Mouse (Mus musculus) right cerebral cortex, adult 2 months (tissue): ENCODE results near the gene Mtmr3.
A peak's percentile ranks its signal among the peaks of the same experiment; 100 is the strongest.
"Not testable (repeated sequence)": the region's sequence is repeated elsewhere in the genome, so short reads cannot be mapped to it uniquely, and the experiment has no call there.

Source experiments
- DNase-seq, 2 experiments: peaks; one replicate each; pipeline ENCODE4 v3.0.0; 2021 to 2022; ENCODE audit warnings: low spot score in 2 of 2

The Mtmr3 gene

DNA sequence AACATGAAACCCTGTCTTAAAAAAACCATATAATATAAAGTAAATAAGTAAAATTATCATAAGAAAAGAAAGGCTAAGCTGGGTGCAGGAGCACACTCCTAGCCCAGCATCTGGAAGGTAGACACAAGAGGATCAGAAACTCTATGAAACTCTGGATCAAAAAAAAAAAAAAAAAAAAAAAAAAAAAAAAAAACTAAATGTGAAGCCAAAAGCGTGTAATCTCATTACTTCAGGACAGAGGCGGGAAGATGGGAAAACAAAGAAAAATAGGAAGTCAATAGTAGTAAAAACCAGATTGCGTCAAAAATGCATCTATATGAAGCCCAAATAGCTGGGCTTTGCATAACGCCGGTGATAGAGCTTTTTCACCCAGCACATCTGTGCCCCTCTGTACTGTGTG, 7.2 kb upstream of the Mtmr3 start:
- no peak for DNase-seq

DNA sequence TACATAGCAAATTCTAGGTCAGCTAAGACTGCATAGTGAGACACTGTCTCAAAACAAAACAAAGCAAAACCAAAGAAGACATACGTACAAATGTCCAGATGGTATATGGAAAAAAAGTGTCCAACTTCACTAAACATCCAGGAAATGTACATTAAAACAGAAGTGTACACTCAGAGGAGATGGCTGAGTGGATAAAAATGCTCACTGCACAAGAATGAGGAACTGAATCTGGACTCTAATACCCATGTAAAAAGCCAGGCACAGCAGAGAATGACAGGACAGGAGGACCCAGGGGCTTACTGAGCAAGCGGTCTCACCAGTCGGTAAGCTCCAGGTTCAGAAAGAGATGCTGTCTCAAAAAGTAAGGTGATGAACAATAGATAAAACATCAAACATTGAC, 5.3 kb upstream of the Mtmr3 start:
- no peak for DNase-seq

GRCm38 (mm10) chr11:4598411-4598810, 3.7 kb upstream of the Mtmr3 start:
- DNase-seq, result no peak

DNA sequence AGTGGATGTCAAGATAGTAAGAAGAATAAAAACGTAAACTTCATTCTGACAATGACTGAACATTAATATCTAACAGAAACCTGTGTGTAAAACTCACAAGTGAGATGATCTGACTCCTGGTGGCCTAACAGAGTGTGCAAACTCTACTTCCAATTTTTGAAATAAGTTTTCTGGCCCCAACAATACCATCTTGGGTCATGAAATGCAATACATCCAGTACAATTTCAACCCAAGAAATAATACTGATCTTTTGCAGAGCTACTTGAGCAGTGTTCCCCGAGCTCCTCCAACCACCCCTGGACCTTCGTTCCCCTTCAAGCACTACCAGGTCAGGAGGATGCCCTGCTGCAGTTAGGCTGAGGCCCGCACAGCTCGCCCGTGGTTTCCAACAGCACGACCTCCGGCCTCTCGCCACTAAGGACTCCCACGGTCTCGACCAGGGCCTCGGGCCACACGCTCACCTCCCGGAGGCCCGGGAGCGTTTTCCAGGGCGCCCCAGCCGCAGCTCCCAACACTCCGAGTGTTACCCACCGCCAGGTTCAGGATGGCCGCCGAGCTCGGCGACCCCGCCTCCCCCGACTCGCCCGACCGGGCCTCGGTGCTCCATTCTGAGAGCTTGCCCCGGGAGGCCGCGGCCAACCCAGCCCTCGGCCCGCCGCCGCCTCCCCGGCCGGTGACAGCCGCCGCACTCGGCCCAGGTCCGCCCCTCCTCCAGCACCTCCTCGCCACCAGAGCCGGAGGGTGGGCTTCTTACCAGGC, 635 bp downstream of the Mtmr3 start:
- peak in 1 of 2 experiments; percentile 18 for DNase-seq

- no peak for DNase-seq
These were observed 1.2 kb downstream of the Mtmr3 start for GRCm38 (mm10) chr11:4593491-4593848.

DNA sequence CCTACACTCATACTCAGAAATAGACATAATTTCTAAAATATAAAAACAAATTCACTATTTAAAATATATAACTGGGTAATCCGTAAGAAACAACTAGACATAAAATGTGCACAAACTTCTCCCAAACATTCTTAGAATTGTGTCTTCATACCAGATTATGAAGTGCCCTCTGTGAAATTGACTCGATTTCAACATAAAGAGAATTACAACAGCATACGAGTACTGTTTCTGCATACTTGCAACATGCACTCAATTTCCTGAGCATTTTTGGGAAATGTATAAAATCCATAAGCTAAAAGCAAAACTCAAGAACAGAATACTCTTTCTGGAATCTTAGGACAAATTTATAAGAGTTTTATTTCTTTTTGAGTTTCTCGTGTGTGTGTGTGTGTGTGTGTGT, 2.9 kb downstream of the Mtmr3 start:
- no peak for DNase-seq

- DNase-seq, result peak; percentile 73 to 79
These were observed 16.0 kb downstream of the Mtmr3 start for GRCm38 (mm10) chr11:4578682-4579081.

GRCm38 (mm10) chr11:4577079-4577478, 17.6 kb downstream of the Mtmr3 start:
- DNase-seq, result no peak

DNA sequence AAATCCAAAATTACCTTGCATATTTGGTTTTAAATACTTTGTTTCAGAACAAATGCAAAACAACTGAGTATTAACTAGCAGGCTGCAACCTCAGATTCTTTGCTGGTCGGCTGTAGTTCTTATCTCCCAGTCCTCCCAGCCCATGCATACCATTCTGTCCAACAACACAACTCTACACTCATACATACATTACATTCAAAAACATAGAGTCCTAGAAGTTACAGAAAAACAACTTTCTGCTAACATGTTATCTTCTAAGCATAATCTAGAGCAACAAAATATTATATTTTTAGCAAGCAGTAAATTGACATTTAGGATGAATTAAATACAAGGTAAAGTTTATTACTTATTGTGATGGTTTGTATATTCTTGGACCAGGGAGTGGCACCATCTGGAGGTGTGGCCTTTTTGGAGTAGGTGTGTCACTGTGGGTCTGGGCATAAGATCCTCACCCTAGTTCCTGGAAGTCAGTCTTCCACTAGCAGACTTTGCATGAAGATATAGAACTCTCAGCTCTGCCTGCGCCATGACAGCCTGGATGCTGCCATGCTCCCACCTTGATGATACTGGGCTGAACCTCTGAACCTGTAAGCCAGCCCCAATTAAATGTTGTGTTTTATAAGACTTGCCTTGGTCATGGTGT, 18.5 kb downstream of the Mtmr3 start:
- not testable (repeated sequence) for DNase-seq

GRCm38 (mm10) chr11:4571491-4571901, 23.2 kb downstream of the Mtmr3 start:
- peak; percentile 23 to 56 for DNase-seq

- DNase-seq, result no peak
These were observed 28.3 kb downstream of the Mtmr3 start for GRCm38 (mm10) chr11:4566333-4566732.

GRCm38 (mm10) chr11:4565545-4565944, 29.1 kb downstream of the Mtmr3 start:
- no peak for DNase-seq

DNA sequence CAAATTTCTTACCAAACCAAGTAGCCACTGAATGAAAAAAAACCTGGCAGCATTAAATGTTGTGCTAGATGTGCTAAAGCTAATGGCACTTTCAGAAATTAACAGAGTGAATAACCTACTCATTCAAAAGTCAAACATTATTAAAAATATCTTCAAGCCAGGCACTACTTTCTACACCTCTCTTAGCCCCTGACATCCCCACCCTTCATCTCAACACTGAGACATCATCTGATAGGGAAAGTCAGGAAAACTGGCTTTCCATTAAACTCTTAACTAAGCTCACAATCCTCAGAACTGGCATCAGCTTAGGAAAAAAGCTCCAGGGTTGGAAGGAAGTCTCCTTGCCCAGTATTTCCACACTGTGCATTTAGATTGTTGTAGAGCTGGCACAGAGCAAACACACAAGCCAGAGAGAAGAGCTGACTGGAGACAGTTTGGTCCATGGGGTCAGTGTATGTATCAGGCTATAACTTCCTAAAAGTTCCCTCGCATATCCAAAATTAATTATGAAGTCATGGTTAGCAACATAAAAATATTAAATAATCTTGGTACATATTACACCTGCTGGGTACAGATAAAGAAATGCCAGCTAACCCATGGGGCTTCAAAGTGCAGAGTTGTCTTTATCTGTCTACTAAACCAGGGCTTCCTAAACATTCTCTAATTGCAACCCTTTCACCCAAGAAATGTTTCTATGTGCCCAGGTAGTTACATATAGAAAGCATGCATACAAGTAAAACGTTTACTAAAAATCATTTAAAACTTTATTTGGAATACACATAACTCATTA, 41.2 kb downstream of the Mtmr3 start:
- DNase-seq, result no peak

DNA sequence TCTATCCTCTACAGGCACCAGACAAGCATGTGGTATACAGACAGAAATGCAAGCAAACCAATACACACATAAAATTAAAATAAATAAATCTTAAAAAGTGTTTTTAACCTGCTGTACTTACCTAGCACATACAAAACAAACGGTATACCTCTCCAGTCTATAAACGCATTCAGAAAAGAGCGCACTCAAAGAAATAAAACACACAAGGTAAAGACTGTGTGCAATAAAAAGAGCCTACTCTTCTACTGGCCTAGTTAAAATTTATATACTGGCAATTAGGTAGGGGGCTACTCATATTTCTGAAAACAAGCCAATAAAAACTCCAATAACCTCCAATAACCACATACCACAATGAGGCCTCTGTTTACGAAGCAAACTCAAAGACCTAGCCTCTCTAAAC, 47.1 kb downstream of the Mtmr3 start:
- DNase-seq, result no peak

- no peak for DNase-seq
These were observed 48.7 kb downstream of the Mtmr3 start for GRCm38 (mm10) chr11:4545976-4546375.

- DNase-seq, result no peak
These were observed 49.3 kb downstream of the Mtmr3 start for GRCm38 (mm10) chr11:4545401-4545800.

DNA sequence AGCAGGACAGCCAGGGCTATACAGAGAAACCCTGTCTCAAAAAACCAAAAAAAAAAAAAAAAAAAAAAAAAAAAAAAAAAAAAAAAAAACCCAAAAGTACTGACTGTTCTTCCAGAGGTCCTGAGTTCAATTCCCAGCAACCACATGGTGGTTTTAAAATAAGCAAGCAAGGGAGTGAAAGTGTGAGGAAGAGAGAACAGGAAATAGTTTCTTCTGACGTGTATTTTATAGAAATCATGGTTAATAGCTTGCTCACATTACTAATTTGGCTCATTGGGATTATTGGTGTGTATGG, 50.1 kb downstream of the Mtmr3 start:
- DNase-seq, result not testable (repeated sequence)

- DNase-seq, result no peak
These were observed 50.7 kb downstream of the Mtmr3 start for GRCm38 (mm10) chr11:4543746-4544626.

GRCm38 (mm10) chr11:4543040-4543551, 51.6 kb downstream of the Mtmr3 start:
- DNase-seq, result no peak

- DNase-seq, result no peak
These were observed 58.0 kb downstream of the Mtmr3 start for GRCm38 (mm10) chr11:4536645-4537044.

DNA sequence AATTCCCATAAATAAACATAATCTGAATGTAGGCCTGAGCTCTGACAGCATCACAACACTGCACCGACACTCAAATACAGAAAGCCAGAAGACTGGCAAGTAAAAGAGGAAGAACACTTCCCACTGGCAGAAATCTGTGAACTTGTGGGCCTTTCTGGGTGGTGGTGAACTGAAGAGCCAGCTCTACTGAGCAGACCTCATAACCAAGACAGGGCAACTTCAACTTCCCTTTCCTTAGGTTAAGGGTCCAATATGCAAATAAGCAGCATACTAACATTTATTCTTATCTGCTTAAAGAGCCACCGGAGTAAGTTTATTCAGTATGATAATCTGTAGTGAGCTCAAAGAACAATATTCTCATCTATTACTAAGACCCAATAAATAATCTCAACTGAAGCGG, 67.5 kb downstream of the Mtmr3 start:
- no peak for DNase-seq
